Mouse (Mus musculus): ENCODE results near the gene Ddx25.

The Ddx25 gene

DNA sequence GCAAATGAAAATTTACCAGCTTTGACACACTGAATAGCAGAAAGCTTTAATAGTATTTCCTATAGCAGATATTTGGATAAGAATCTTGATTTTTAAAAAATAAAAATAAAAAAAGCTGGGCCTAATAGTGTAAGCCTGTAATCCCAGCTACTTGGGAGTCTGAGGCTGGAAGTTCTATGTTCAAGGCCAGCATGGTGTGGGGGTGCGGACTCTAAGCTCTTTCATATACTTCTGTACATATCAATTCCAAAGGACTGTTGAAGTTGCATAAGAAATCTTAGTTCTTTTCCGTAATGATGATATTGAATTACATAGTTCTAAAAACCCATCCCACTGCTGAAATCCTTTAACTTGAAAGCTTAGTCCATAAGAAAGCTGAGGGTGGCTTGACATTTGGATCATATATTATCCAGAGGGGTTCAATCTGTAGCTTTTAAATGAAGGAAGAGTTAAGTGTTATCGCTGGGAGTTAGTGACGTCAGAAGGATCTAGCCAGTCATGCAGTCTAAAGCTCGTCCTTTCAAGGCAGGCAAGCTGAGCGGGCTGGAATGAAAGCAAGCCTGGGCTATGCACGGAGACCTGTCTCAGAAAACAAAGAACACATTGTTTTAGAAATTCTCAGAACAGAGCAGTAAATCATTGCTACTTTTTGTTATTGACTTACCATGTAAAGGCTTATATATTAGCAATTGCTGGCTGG, 65.1 kb downstream of the Ddx25 start:
- DNase-seq: no peak

DNA sequence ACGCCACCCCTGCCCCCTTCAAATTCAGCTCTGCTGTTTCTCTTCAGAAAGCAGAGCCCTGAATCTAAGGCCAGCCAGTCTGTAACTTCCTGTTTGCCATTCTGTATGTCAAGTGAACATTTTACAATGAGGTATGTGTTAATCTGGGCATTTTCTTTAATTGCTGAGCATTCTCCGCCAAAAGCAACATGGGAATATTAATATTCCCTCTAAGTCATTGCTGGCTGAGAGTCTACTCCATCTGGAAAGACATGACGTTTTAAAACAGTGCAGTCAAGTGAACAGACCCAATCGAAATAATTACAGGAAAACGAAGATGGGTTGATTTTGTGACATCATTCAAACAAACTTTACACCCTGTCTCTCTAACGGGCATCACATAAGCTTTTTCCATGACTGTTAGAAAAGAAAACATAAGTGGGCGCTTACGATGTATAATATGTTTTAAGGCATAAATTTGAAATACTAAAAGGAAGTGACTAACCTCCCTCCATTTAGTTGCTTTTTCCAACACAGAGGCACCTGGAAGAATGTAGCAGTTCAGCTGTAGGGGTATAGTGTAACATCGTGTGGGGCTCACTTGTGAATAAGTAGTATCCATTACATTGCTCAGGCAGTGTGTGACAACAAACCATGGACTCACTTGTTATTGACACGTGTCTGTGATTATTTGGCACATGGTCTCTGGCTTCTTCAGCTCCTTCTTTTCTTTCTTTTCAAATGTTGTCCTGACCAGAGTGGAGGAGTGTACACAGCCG, 67.0 kb downstream of the Ddx25 start:
- no peak for DNase-seq

DNA sequence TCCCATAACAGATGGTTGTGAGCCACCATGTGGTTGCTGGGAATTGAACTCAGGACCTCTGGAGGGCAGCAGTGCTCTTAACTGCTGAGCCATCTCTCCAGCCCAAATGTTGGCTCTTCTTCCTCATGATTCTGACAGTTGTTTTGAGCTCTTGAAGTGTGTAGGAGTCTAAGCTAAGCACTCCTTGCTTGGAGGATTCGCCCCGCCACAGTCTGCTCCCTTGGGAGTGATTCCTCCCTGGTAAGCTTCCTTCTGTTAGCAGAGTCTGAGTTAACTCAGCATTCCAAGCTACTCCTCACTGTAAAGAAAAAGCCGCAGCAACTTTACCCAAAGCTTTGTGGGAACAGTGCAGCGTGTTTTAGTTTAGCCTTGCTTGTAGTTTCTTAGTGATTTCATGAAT, 69.8 kb downstream of the Ddx25 start:
- no peak for DNase-seq

Measured in cerebellum, adult 9-10 months (tissue).